Mouse (Mus musculus) midbrain, embryonic 14.5 days (tissue): ENCODE data around the gene Gpnmb. TPM values are rescaled to one million over a fixed set of nuclear protein-coding genes. Genes with fewer than 3 reads are reported as not detected.

Source experiments
- ATAC-seq: fragments of 200-750 bp; cut with Nextera tagmentation; 2 replicates; pipeline ENCODE4 v1.8.0; 2017; ENCODE audit warnings: moderate number of reproducible peaks, moderate library complexity; ENCODE audit not compliant: low FRiP score, low TSS enrichment
- DNase-seq: peaks from one replicate; pipeline ENCODE4 v3.0.0-alpha.2; 2015
- H3K27ac ChIP-seq: fragments of 300-500 bp; sonication (generic); replicated peaks from 2 replicates; pipeline ENCODE4 v1.5.1; 2014; ENCODE audit warnings: mild to moderate bottlenecking, low read depth, low read length, moderate library complexity
- H3K27me3 ChIP-seq: fragments of 300-500 bp; sonication (generic); 2 replicates; pipeline ENCODE4 v1.6.1; 2014; ENCODE audit warnings: low read length, control low read depth, mixed read lengths; ENCODE audit not compliant: control insufficient read depth, insufficient read depth
- H3K36me3 ChIP-seq: fragments of 300-500 bp; sonication (generic); 2 replicates; pipeline ENCODE4 v1.6.1; 2014; ENCODE audit warnings: low read length, control low read depth; ENCODE audit not compliant: control insufficient read depth, insufficient read depth
- H3K4me1 ChIP-seq: fragments of 300-500 bp; sonication (generic); 2 replicates; pipeline ENCODE4 v1.6.1; 2014; ENCODE audit warnings: mild to moderate bottlenecking, antibody characterized with exemption, low read length, control low read depth; ENCODE audit not compliant: control insufficient read depth, insufficient read depth
- H3K4me2 ChIP-seq: fragments of 300-500 bp; sonication (generic); 2 replicates; pipeline ENCODE4 v1.6.1; 2014; ENCODE audit warnings: mild to moderate bottlenecking, low read length, moderate library complexity
- H3K4me3 ChIP-seq: fragments of 300-500 bp; sonication (generic); replicated peaks from 2 replicates; pipeline ENCODE4 v1.5.1; 2014; ENCODE audit warnings: low read depth, low read length
- H3K9ac ChIP-seq: fragments of 300-500 bp; sonication (generic); replicated peaks from 2 replicates; pipeline ENCODE4 v1.6.1; 2014; ENCODE audit warnings: mild to moderate bottlenecking, low read length, moderate library complexity
- H3K9me3 ChIP-seq: fragments of 300-500 bp; sonication (generic); 2 replicates; pipeline ENCODE4 v1.6.1; 2016; ENCODE audit warnings: low read length, control low read depth, mixed read lengths; ENCODE audit not compliant: control insufficient read depth
- WGBS: fragments of 180-500 bp; shearing (Covaris S2); extraction: QIAGEN DNeasy Blood & Tissue Kit; methylation state at CpG from one replicate; pipeline ENCODE4 v1.1.7; 2014; 5-methylcytosine and 5-hydroxymethylcytosine counted together
- polyA plus RNA-seq: library from polyadenylated mRNA; unstranded; fragments of >200 nt; fragmentation: Nextera tagmentation; extraction: Ambion mirVana; gene quantifications from 2 replicates; pipeline ENCODE4 v1.2.1, GENCODE M21; 2014

Gpnmb gene
- 0.09 and 1.2 TPM in 2 replicates for polyA plus RNA-seq

DNA sequence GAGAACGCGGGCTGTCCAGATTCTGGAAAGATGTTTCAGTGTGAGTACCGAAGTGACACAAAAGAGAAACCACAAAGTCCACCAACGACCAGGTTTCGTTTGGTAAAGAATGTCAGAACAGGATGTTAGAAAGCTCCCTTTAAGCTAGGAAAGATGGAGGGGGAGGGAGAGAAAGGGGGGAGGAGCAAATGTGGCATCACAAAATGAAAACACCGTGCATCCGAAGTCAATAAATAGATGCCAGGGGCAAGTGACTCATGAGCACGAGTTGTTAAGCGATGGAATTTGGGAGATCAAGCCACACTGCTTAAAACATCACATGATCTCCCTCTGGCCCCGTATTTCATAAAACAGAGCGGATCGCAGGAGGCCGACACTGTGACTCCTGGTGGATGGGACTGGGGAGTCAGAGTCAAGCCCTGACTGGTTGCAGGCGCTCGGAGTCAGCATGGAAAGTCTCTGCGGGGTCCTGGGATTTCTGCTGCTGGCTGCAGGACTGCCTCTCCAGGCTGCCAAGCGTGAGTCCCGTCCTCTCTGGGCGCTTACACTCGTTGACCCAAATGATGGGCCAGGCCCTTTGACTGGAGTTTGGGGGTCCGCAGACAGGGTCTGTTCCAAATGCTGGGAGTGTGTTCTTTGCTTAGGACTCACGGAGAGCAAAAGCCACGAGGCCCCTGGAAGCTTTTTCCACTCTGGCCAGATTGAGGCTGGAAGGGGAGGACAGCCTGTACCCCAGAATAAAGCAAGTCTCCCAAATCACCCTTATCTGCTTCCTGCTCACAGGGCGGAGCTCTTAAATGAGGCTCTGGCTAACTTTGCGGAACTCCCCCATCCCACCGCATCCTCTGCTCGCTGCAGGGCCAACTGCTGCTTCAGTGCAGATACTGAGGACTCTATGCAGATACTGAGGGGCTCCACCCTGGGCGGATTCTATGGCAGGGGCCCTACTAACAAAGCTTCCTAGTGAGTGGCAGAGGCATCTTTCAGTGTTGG is at the start of gene Gpnmb:
TSS of gene Gpnmb (plus strand) at position 272 of the 993 bp plus-strand sequence.
- Histone ChIP-seq H3K4me3 (no peak within 1 kb of the TSS), H3K9me3 (no peaks in the 10 kb centered on the region), H3K9ac (no peak within 1 kb of the TSS), H3K36me3 (no peaks in the 10 kb centered on the region), H3K27me3 (peaks cover 6% of the 10 kb centered on the region; the same call in 1 of the 2 replicates), H3K4me2 (peak within 1 kb of the TSS; percentile 8; the same call in 1 of the 2 replicates), H3K4me1 (no peaks in the 10 kb centered on the region), H3K27ac (no peak within 1 kb of the TSS)
- DNase-seq (no peak), ATAC-seq (no peak)
- 48% methylated on average over 28 of the region's 28 CpGs for WGBS

- Histone ChIP-seq H3K36me3 (no peaks in the 10 kb centered on the region), H3K4me1 (no peaks in the 10 kb centered on the region), H3K27ac (no peak overlapping the region), H3K4me2 (no peak overlapping the region), H3K4me3 (no peak overlapping the region), H3K27me3 (no peaks in the 10 kb centered on the region), H3K9ac (no peak overlapping the region), H3K9me3 (no peaks in the 10 kb centered on the region)
- DNase-seq = no peak
- 89% methylated on average over 5 of the region's 5 CpGs for WGBS
- no peak for ATAC-seq
Measured at GRCm38 (mm10) chr6:48989971-48990370, 46.4 kb upstream of the Gpnmb start.

DNA sequence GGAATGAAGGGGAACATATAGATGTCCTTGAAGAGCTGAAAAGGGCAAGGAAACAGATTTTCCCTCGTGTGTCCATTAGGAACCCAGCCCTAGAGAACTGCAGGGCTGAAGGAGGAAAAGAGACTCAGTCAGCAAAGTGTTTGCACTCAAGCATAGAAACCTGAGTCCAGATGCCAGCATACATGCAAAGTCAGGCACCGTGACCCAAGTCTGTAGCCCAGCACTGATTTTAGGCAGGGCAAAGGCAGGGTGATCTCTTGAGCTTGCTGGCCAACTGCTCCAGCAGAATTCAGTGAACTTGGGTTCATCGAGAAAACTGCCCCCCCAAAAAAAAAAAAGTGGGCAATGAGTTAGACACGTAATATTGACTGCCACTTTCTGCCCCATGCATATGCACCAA is 44.4 kb upstream of the Gpnmb start:
- Histone ChIP-seq H3K4me2 (no peak overlapping the region), H3K36me3 (no peaks in the 10 kb centered on the region), H3K9ac (no peak overlapping the region), H3K4me3 (no peak overlapping the region), H3K4me1 (no peaks in the 10 kb centered on the region), H3K27me3 (no peaks in the 10 kb centered on the region), H3K9me3 (no peaks in the 10 kb centered on the region), H3K27ac (no peak overlapping the region)
- 79% methylated on average over 4 of the region's 4 CpGs for WGBS
- ATAC-seq (no peak), DNase-seq (no peak)

DNA sequence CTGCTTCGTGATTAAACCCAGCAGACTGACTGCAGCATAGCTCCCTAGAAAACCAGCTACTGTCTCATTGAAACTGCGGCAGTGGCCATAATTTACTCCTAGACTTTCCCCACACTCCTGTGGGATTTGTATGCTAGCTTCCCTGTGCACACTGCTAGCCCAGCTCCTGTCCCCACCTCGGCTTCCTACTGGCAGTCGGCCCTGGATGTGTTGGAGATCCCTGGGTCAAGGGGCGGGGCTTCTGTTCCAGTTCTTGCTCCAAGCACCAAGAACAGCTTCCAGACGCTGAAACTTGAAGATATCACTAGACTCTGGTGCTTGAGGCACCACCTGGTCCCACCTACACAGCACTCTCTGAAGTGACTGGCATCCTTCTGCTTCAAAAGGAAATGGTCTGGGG is 38.2 kb upstream of the Gpnmb start:
- Histone ChIP-seq H3K27ac (no peak overlapping the region), H3K4me2 (no peak overlapping the region), H3K9me3 (no peaks in the 10 kb centered on the region), H3K27me3 (no peaks in the 10 kb centered on the region), H3K9ac (no peak overlapping the region), H3K4me1 (no peaks in the 10 kb centered on the region), H3K4me3 (no peak overlapping the region), H3K36me3 (no peaks in the 10 kb centered on the region)
- no peak for ATAC-seq
- WGBS = 73% methylated on average over 6 of the region's 6 CpGs
- no peak for DNase-seq

DNA sequence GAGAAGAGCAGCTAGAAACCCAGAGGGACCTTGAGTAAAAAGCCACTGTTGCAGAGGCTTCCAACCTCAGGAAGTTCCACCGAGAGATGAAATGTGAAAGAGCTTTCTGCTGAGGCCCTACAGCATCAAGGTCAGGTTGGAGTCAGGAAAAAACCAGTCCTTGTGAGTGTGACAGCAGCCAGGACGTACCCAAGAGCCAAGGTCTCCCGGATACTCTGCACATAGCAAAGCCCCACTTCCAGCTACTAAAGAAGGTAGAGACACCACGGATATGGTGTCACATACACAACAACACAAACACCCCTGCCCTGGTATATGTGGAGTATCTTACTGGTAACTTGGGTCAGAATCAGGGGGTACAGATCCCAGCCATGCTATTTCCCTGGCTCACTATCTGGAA is 37.5 kb upstream of the Gpnmb start:
- Histone ChIP-seq H3K9ac (no peak overlapping the region), H3K4me3 (no peak overlapping the region), H3K27ac (no peak overlapping the region), H3K4me1 (no peaks in the 10 kb centered on the region), H3K4me2 (no peak overlapping the region), H3K27me3 (no peaks in the 10 kb centered on the region), H3K36me3 (no peaks in the 10 kb centered on the region), H3K9me3 (no peaks in the 10 kb centered on the region)
- 90% methylated on average over 4 of the region's 4 CpGs for WGBS
- ATAC-seq (no peak), DNase-seq (no peak)

DNA sequence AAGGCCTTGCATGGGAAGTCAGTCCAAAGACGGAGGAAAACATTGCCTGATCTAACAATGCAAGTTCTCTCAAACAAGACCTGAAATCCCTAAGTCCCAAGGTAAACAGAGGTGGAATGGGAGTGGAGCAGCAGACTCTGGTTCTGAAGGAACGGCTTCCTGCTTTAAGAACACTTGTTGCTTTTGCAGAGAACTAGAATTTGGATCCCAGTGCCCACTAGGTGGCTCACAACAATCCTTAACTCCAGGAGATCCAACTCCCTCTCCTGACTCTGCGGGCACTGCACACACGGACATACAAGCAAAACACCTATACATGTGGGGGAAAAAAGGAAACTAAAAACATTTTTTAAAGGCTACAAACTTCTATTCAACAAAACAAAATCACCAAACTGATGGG is 33.0 kb upstream of the Gpnmb start:
- no peak overlapping the region for H3K4me3 ChIP-seq
- WGBS = 50% methylated on average over 4 of the region's 4 CpGs
- H3K27me3 ChIP-seq = no peaks in the 10 kb centered on the region
- H3K4me1 ChIP-seq = no peaks in the 10 kb centered on the region
- no peak overlapping the region for H3K4me2 ChIP-seq
- H3K9me3 ChIP-seq = no peaks in the 10 kb centered on the region
- no peak overlapping the region for H3K9ac ChIP-seq
- no peaks in the 10 kb centered on the region for H3K36me3 ChIP-seq
- ATAC-seq (no peak), DNase-seq (peak; percentile 38)
- no peak overlapping the region for H3K27ac ChIP-seq

GRCm38 (mm10) chr6:49007981-49008380 is 28.4 kb upstream of the Gpnmb start:
- Histone ChIP-seq H3K9me3 (no peaks in the 10 kb centered on the region; the same call in 1 of the 2 replicates), H3K4me1 (no peaks in the 10 kb centered on the region), H3K27ac (no peak overlapping the region), H3K36me3 (no peaks in the 10 kb centered on the region), H3K4me3 (0 out of 2 replicates have a peak overlapping the region, but pooled peaks have one; percentile 9), H3K9ac (no peak overlapping the region), H3K27me3 (no peaks in the 10 kb centered on the region), H3K4me2 (peak overlapping the region; percentile 47)
- under 1% methylated on average over 9 of the region's 9 CpGs for WGBS
- DNase-seq (peak; percentile 88), ATAC-seq (no peak)

DNA sequence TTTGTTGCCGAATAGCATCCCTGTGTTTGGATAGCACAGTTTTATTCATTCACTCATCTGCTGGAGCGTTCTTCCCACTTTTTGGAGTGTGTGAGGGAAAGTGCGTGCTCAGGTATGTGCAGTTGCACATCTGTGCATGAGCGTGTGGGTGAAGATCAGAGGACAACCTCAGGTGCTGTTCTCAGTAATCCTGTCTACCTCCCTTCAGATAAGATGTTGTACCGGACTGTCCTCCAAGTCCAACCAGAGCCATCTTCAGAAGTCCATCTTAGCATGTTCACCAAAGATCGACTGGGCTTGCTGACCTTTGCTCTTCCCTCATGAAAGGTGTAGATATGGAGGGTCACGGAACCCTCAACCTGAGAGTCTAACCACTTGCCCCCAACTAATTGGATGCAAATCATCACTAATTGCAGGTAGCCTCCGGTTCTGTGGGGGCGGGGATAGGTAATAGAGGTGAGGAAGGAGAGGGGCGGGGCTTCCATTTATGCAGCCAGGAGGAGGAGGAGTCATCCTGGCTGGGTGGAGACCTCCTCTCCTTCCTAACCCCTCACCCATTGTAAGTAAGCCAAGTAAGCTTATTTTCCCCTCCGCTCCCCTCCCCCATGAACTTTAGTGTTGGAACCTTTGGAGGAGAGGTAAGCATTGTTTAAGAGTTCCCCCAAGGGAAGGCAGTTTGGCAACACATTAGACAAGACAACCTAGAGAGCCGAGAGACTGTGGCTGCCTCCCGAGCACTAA is 27.8 kb upstream of the Gpnmb start:
- Histone ChIP-seq H3K4me3 (0 out of 2 replicates have a peak overlapping the region, but pooled peaks have one; percentile 9), H3K27ac (no peak overlapping the region), H3K9ac (no peak overlapping the region), H3K4me2 (peak overlapping the region; percentile 47), H3K27me3 (no peaks in the 10 kb centered on the region), H3K4me1 (no peaks in the 10 kb centered on the region), H3K36me3 (no peaks in the 10 kb centered on the region), H3K9me3 (no peaks in the 10 kb centered on the region; the same call in 1 of the 2 replicates)
- peak; percentile 8 for DNase-seq
- 31% methylated on average over 13 of the region's 13 CpGs for whole genome bisulfite sequencing
- ATAC-seq = no peak
